Mouse (Mus musculus) macrophage (primary cell): Measurements from ENCODE around the gene Npnt. TPM values are rescaled to one million over a fixed set of nuclear protein-coding genes. Genes with fewer than 3 reads are reported as not detected.

ENCODE experiments used
- H3K27ac ChIP-seq: fragments of 350-480 bp; formaldehyde crosslinking; 2 replicates; pipeline ENCODE4 v1.9.0; 2021
- H3K36me3 ChIP-seq: fragments of 350-480 bp; formaldehyde crosslinking; 2 replicates; pipeline ENCODE4 v1.9.0; 2021; ENCODE audit errors: inconsistent target
- H3K4me3 ChIP-seq: fragments of 350-480 bp; formaldehyde crosslinking; 2 replicates; pipeline ENCODE4 v1.9.0; 2021; ENCODE audit errors: inconsistent target
- H3K79me2 ChIP-seq: fragments of 350-480 bp; formaldehyde crosslinking; 2 replicates; pipeline ENCODE4 v1.9.0; 2021; ENCODE audit errors: inconsistent target
- WGBS: methylation state at CpG from one replicate; pipeline ENCODE4 v1.1.7; 2026; ENCODE audit warnings: inconsistent platforms; ENCODE audit not compliant: missing documents; 5-methylcytosine and 5-hydroxymethylcytosine counted together
- polyA plus RNA-seq: library from polyadenylated mRNA; stranded (reverse); fragments of 250-400 nt; gene quantifications from 3 replicates; pipeline ENCODE4 v1.2.4, GENCODE M21; 2018; ENCODE audit warnings: inconsistent platforms
- total RNA-seq, 78 experiments: library from RNA; depleted of rRNA; stranded (reverse); fragments of 250-400 nt; gene quantifications; 1 replicate in 9 of 78; 2 replicates in 24 of 78; 3 replicates in 43 of 78; 4 replicates in 2 of 78; pipeline ENCODE4 v1.2.4; 2018; ENCODE audit warnings: inconsistent platforms in 56 of 78

Npnt gene
- under 1 TPM in 1 of 26 experiments, not detected in 25; 0.82 TPM for total RNA-seq (2018; cell fraction: chromatin; rRNA removed)
- total RNA-seq (2018; cell fraction: cytosol; rRNA removed), result not detected
- not detected for total RNA-seq (2018; cell fraction: nucleus; rRNA removed)
- polyA plus RNA-seq, result not detected in 3 replicates

- 2% methylated on average over 57 of the region's 82 CpGs for WGBS
- no peaks in the 10 kb centered on the region for H3K36me3 ChIP-seq
- no peak within 1 kb of the TSS for H3K27ac ChIP-seq
- H3K79me2 ChIP-seq, result no peaks in the 10 kb centered on the region
- no peak within 1 kb of the TSS for H3K4me3 ChIP-seq
Measured at GRCm38 (mm10) chr3:132949791-132950528, at the start of gene Npnt. Gene Npnt, minus strand, starts transcription at chr3:132950291.

DNA sequence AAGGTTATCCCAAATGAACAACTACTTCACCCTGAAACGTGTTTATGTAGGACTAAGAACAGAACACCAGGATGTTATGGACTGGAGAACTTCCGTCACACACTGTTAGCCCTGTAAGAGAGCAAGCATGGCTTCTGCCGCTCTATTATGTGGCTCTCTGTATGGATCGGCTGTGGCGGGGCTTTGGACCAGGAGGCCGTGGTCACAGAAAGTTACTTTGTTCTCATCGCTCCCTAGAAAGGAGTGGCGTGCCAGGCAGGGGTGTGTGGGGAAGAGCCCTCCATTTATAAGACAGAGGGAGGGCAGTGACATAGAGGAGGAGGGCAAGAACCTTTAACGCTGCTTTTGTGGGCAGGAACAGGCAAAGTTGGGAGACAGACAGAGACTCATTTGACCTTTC lies 46.2 kb upstream of the Npnt start:
- 96% methylated on average over 9 of the region's 9 CpGs for WGBS
- no peak overlapping the region for H3K4me3 ChIP-seq
- H3K79me2 ChIP-seq, result no peaks in the 10 kb centered on the region
- no peak overlapping the region for H3K27ac ChIP-seq
- no peaks in the 10 kb centered on the region for H3K36me3 ChIP-seq

DNA sequence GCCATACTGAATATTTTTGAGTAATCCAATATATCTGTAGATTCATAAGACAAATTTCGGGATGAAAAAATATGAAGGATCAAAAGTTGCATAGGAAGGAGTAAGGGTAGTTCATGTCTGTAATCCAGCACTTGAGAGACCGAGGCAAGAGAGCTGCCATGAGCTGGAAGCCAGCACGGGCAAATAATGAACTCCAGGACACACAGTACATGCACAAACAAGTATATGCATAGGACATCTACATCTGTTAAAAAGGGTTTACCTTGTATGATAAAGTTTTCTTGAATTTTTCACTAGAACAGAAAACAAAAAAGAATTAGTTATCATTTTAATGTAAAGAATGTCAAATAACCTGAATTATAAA lies 45.8 kb upstream of the Npnt start:
- no peak overlapping the region for H3K4me3 ChIP-seq
- WGBS, result 97% methylated on average over 3 of the region's 3 CpGs
- no peaks in the 10 kb centered on the region for H3K36me3 ChIP-seq
- H3K27ac ChIP-seq, result no peak overlapping the region
- H3K79me2 ChIP-seq, result no peaks in the 10 kb centered on the region

- H3K79me2 ChIP-seq, result no peaks in the 10 kb centered on the region
Measured at GRCm38 (mm10) chr3:132995172-132995903, 45.2 kb upstream of the Npnt start.

DNA sequence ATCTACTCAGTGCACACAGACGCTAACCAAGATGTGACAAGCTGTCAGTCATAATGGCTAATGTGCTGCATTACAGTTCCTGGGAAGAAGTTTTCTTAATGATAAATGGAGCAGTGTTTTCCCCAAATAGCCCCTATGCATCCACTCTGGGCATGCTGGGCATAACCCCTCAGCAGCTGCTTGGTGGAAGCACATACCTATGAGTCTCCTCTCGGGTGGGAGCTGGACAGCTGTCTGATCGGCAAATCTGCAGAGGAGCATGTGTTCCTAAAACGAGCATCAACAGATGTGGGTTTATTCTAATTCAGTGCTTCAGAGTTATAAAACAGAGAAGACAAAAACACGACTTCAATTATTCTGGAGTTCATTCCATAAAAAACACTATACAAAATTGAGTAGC lies 36.1 kb upstream of the Npnt start:
- over 99% methylated on average over 5 of the region's 5 CpGs for WGBS
- Histone ChIP-seq H3K79me2 (no peaks in the 10 kb centered on the region), H3K4me3 (no peak overlapping the region), H3K36me3 (no peaks in the 10 kb centered on the region), H3K27ac (no peak overlapping the region)

More at GRCm38 (mm10) chr3:132995172-132995903, 45.2 kb upstream of the Npnt start:
- 98% methylated on average over 7 of the region's 7 CpGs for WGBS
- Histone ChIP-seq H3K27ac (no peak overlapping the region), H3K36me3 (no peaks in the 10 kb centered on the region), H3K4me3 (no peak overlapping the region)

- Histone ChIP-seq H3K4me3 (no peak overlapping the region), H3K36me3 (no peaks in the 10 kb centered on the region), H3K27ac (no peak overlapping the region), H3K79me2 (no peaks in the 10 kb centered on the region)
- WGBS, result 95% methylated on average over 4 of the region's 4 CpGs
Measured at GRCm38 (mm10) chr3:132983845-132984485, 33.9 kb upstream of the Npnt start.

GRCm38 (mm10) chr3:132981968-132982367 lies 31.9 kb upstream of the Npnt start:
- Histone ChIP-seq H3K36me3 (no peaks in the 10 kb centered on the region), H3K4me3 (no peak overlapping the region), H3K79me2 (no peaks in the 10 kb centered on the region), H3K27ac (no peak overlapping the region)
- 100% methylated on average over 2 of the region's 2 CpGs for WGBS

- no peaks in the 10 kb centered on the region for H3K79me2 ChIP-seq
- H3K36me3 ChIP-seq, result no peaks in the 10 kb centered on the region
- WGBS, result 97% methylated on average over 12 of the region's 12 CpGs
- no peak overlapping the region for H3K4me3 ChIP-seq
- H3K27ac ChIP-seq, result no peak overlapping the region
Measured at GRCm38 (mm10) chr3:132979781-132980461, 29.8 kb upstream of the Npnt start.

DNA sequence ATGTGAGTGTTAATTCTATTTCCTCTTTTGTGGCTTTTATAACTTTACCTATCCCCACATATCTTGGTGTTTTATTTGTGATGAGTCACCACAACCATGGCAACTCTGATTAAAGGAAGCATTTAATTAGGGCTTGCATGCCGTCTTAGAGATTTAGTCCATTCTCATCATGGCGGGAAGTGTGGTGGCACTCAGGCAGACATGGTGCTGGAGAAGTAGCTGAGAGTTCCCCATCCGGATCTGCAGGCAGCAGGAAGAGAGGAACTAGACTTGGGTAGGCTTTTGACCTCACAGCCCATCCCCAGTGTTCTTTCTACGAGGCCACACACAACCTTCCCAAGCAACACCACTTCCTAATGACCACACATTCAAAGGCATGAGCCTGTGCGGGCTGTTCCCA lies 16.2 kb upstream of the Npnt start:
- no peak overlapping the region for H3K27ac ChIP-seq
- H3K4me3 ChIP-seq, result no peak overlapping the region
- H3K79me2 ChIP-seq, result no peaks in the 10 kb centered on the region
- 18% methylated on average over 4 of the region's 5 CpGs for WGBS
- no peaks in the 10 kb centered on the region for H3K36me3 ChIP-seq

GRCm38 (mm10) chr3:132964715-132965507 lies 14.8 kb upstream of the Npnt start:
- no peaks in the 10 kb centered on the region for H3K79me2 ChIP-seq
- 79% methylated on average over 9 of the region's 9 CpGs for WGBS
- no peak overlapping the region for H3K4me3 ChIP-seq
- H3K27ac ChIP-seq, result no peak overlapping the region
- no peaks in the 10 kb centered on the region for H3K36me3 ChIP-seq

DNA sequence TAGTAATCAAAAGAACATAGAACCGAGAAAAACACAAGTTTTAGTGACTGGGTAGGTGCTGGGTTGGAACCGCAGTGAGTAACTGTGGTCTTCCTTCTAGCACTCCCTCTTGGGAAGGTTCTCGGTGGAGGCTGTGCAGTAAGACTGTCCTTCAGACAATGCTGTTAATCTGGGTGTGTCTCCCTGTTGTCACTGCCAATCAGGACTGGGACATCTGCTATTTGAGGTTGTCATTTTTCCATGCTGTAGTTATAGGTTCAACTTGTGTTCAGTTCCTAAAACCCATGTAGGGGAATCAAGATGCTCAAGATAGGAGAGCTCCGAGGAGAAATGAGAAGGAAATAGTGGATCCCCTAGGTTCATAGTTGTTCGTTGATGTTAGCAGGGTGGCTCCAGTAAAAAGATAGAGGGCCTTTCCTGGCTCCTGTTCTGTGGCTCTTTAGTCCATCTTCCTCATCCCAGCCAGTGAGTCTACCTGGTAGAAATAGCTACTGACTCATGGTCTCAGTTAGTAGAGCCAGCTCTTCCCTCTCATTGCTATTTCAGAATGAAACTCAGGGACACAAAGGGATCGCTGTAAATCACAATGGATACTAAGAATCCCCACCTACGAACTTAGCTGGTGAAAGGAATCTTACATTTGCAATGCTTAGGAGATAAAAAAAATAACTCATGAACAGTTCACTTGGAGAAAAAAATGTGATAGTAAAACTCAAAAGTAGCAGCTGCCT lies 12.7 kb upstream of the Npnt start:
- Histone ChIP-seq H3K4me3 (no peak overlapping the region), H3K27ac (no peak overlapping the region), H3K36me3 (no peaks in the 10 kb centered on the region), H3K79me2 (no peaks in the 10 kb centered on the region)
- 93% methylated on average over 7 of the region's 7 CpGs for WGBS

DNA sequence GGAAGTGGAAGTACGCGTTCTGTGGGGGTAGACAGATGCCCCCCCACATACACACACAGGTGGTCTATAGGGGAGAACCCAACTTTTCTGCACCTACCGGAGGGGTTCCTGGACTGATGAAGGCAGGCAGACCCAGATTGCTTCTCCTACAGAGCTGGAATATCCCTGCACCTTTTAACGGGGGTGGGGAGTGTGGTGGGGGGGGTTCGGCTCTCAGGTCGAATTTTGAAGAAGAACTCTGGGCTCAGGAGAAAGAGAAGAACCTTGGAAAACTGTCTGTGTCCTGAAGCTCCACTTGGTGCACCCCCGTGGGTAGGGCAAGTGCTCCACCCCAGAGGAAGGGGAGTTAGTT lies 414 bp upstream of the Npnt start:
- Histone ChIP-seq H3K36me3 (no peaks in the 10 kb centered on the region), H3K4me3 (no peak overlapping the region), H3K27ac (no peak overlapping the region), H3K79me2 (no peaks in the 10 kb centered on the region)
- 19% methylated on average over 7 of the region's 7 CpGs for WGBS

- 5% methylated on average over 25 of the region's 26 CpGs for WGBS
- no peaks in the 10 kb centered on the region for H3K36me3 ChIP-seq
- H3K79me2 ChIP-seq, result no peaks in the 10 kb centered on the region
- no peak overlapping the region for H3K4me3 ChIP-seq
- H3K27ac ChIP-seq, result no peak overlapping the region
Measured at GRCm38 (mm10) chr3:132949380-132949790, 706 bp downstream of the Npnt start.
